Mouse (Mus musculus): ENCODE measurements around the gene Cpne5. TPM values are rescaled to one million over a fixed set of nuclear protein-coding genes. Genes with fewer than 3 reads are reported as not detected.

The Cpne5 gene
- total and polyA plus RNA-seq, 3 experiments = 0.19 to 1.0 TPM; not detected in 1

Other genes with a start within 250 kb of the Cpne5 start
- gene Stk38, start 230.2 kb downstream of the Cpne5 start, total RNA-seq (2012; rRNA removed) = 14.4 and 17.1 TPM in 2 replicates
- gene Stk38, start 230.2 kb downstream of the Cpne5 start, polyA plus RNA-seq (2012; ENCODE audit: insufficient read depth in 1 of 2, insufficient read length in 2 of 2, low read depth in 1 of 2, low replicate concordance in 2 of 2, missing spikeins in 1 of 2) = 100 to 1,000 TPM in 1 of 2 experiments, 10 to 100 TPM in 1; 49.3 to 290 TPM
- gene Srsf3, start 205.5 kb downstream of the Cpne5 start, total RNA-seq (2012; rRNA removed) = 312 and 367 TPM in 2 replicates
- gene Srsf3, start 205.5 kb downstream of the Cpne5 start, polyA plus RNA-seq (2012; ENCODE audit: insufficient read depth in 1 of 2, insufficient read length in 2 of 2, low read depth in 1 of 2, low replicate concordance in 2 of 2, missing spikeins in 1 of 2) = 100 to 1,000 TPM; 326 to 556 TPM
- gene Cdkn1a, start 147.2 kb downstream of the Cpne5 start, total RNA-seq (2012; rRNA removed) = 2.0 and 2.3 TPM in 2 replicates
- 10 to 100 TPM in 1 of 2 experiments, not detected in 1; 21.0 TPM for gene Cdkn1a, start 147.2 kb downstream of the Cpne5 start, polyA plus RNA-seq (2012; ENCODE audit: insufficient read depth in 1 of 2, insufficient read length in 2 of 2, low read depth in 1 of 2, low replicate concordance in 2 of 2, missing spikeins in 1 of 2)
- gene Rab44, start 124.0 kb downstream of the Cpne5 start, total RNA-seq (2012; rRNA removed) = 5.4 and 9.5 TPM in 2 replicates
- gene Rab44, start 124.0 kb downstream of the Cpne5 start, polyA plus RNA-seq (2012; ENCODE audit: insufficient read depth in 1 of 2, insufficient read length in 2 of 2, low read depth in 1 of 2, low replicate concordance in 2 of 2, missing spikeins in 1 of 2) = 1 to 10 TPM in 1 of 2 experiments, not detected in 1; 7.0 TPM
- gene Ppil1, start 26.0 kb upstream of the Cpne5 start, total RNA-seq (2012; rRNA removed) = 118 and 122 TPM in 2 replicates
- 100 to 1,000 TPM; 115 to 135 TPM for gene Ppil1, start 26.0 kb upstream of the Cpne5 start, polyA plus RNA-seq (2012; ENCODE audit: insufficient read depth in 1 of 2, insufficient read length in 2 of 2, low read depth in 1 of 2, low replicate concordance in 2 of 2, missing spikeins in 1 of 2)
- gene BC004004, start 30.6 kb upstream of the Cpne5 start, total RNA-seq (2012; rRNA removed) = 80.7 and 86.3 TPM in 2 replicates
- 10 to 100 TPM in 1 of 2 experiments, not detected in 1; 81.8 TPM for gene BC004004, start 30.6 kb upstream of the Cpne5 start, polyA plus RNA-seq (2012; ENCODE audit: insufficient read depth in 1 of 2, insufficient read length in 2 of 2, low read depth in 1 of 2, low replicate concordance in 2 of 2, missing spikeins in 1 of 2)
- 0.08 and 0.16 TPM in 2 replicates for gene Pi16, start 79.5 kb upstream of the Cpne5 start, total RNA-seq (2012; rRNA removed)
- under 1 TPM in 1 of 2 experiments, not detected in 1; 0.42 TPM for gene Pi16, start 79.5 kb upstream of the Cpne5 start, polyA plus RNA-seq (2012; ENCODE audit: insufficient read depth in 1 of 2, insufficient read length in 2 of 2, low read depth in 1 of 2, low replicate concordance in 2 of 2, missing spikeins in 1 of 2)
- 119 and 143 TPM in 2 replicates for gene Mtch1, start 109.8 kb upstream of the Cpne5 start, total RNA-seq (2012; rRNA removed)
- gene Mtch1, start 109.8 kb upstream of the Cpne5 start, polyA plus RNA-seq (2012; ENCODE audit: insufficient read depth in 1 of 2, insufficient read length in 2 of 2, low read depth in 1 of 2, low replicate concordance in 2 of 2, missing spikeins in 1 of 2) = 100 to 1,000 TPM; 147 to 233 TPM
- 0.07 and 0.23 TPM in 2 replicates for gene Fgd2, start 122.7 kb upstream of the Cpne5 start, total RNA-seq (2012; rRNA removed)
- under 1 TPM in 1 of 2 experiments, not detected in 1; 0.39 TPM for gene Fgd2, start 122.7 kb upstream of the Cpne5 start, polyA plus RNA-seq (2012; ENCODE audit: insufficient read depth in 1 of 2, insufficient read length in 2 of 2, low read depth in 1 of 2, low replicate concordance in 2 of 2, missing spikeins in 1 of 2)